Mouse (Mus musculus) left cerebral cortex, postnatal 4 days (tissue): ENCODE measurements around the gene Cdc7. TPM values are rescaled to one million over a fixed set of nuclear protein-coding genes. Genes with fewer than 3 reads are reported as not detected.

ENCODE experiments used
- DNase-seq: peaks from one replicate; pipeline ENCODE4 v3.0.0-alpha.2; 2022
- intact Hi-C: fragments of 180-260 bp; cut with DNase I; formaldehyde crosslinking; loops from one replicate; pipeline ENCODE4 v1.15.1; 2025
- total RNA-seq, 2 experiments: library from RNA; stranded (reverse); gene quantifications; 2 replicates each; pipeline ENCODE4 v1.2.3; 2021

Cdc7 gene
- total RNA-seq, 2 experiments from 2014 or later, result 22.7 to 30.1 TPM

- DNase-seq, result no peak
- intact Hi-C loops, result no loop called here
Measured at GRCm38 (mm10) chr5:107020366-107020765, 56.2 kb downstream of the Cdc7 start.

DNA sequence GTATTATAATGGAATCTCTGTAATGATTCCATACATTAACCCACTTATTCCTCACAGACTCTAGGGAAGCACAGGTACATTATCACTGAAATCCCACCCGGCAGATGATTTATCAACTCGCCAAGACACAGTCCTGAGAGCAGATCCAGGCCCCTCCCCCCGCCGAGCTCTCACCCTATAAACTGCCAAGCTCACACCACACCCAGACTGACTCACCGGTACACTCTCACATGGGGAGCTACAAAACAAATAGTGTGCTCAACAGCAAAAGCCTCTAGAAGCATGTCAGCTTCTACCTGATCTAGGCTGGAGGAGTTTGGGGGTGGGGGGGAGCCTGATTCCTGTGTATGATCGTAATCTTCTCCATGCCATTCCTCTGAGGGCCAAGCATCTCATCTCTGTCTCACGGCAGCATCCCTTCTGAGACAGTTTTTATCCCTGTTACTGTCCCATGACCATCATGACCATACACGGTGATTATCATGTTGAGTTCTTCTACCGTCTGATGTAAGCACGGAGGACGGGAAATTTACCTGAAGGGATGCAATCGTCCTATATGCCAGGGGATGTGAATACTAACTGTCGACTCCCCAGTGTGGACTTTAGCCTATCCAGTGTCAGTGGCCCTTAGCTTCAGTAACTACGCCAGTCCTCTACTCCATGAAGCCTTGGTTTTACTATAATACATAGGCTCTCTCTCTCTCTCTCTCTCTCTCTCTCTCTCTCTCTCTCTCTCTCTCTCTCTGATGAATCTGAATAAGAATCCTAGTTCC, 57.4 kb downstream of the Cdc7 start:
- intact Hi-C loops, result no loop called here
- no peak for DNase-seq

- intact Hi-C loops, result no loop called here
- DNase-seq, result no peak
Measured at GRCm38 (mm10) chr5:107022064-107022428, 57.9 kb downstream of the Cdc7 start.

DNA sequence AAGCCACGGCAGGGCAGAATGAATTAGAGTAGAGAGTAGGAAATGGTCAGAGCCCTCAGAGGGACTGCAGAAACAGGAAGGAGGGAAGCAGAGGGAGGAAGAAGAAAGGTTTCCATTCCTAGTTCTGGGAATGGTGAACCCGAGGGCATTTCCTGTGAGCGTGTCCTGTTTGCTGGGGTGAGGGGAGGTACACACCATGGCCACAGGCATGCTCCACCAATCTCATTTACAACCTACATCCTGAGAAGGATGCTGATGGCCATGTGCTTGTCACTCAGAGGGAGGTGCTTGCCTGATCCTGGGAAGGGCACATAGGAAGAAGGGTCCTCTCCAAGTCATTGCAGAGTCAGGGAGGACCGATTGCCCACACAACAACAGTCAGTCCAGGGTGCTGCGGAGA, 59.8 kb downstream of the Cdc7 start:
- DNase-seq, result no peak
- intact Hi-C loops, result no loop called here

DNA sequence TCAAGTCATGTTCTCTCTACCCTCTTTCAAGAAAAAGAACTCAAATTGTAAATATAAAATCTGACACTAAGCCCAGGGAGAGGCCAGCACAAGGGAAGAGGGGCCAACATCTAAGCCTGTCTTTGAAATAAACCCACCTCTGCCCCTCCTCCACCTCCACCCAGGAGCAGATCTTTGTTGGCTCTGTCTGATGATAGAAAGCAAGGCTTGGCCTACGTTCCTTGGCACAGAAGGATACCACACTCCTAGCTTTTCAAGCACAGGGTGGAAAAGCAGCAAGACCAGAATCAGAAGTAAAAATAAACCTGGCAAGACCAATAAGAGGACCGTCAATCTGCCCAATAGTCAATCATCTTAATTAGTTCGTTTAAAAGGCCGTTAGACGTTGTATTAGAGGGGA, 61.2 kb downstream of the Cdc7 start:
- intact Hi-C loops, result no loop called here
- DNase-seq, result no peak

GRCm38 (mm10) chr5:107025809-107026208, 61.7 kb downstream of the Cdc7 start:
- DNase-seq, result peak; percentile 52
- intact Hi-C loops, result loop anchor here (1.0 kb wide), 1 partner anchor 35 kb away; no protein-coding TSS in a partner anchor

GRCm38 (mm10) chr5:107027616-107028015, 63.5 kb downstream of the Cdc7 start:
- DNase-seq, result no peak
- intact Hi-C loops, result no loop called here

GRCm38 (mm10) chr5:107028557-107028956, 64.4 kb downstream of the Cdc7 start:
- no peak for DNase-seq

DNA sequence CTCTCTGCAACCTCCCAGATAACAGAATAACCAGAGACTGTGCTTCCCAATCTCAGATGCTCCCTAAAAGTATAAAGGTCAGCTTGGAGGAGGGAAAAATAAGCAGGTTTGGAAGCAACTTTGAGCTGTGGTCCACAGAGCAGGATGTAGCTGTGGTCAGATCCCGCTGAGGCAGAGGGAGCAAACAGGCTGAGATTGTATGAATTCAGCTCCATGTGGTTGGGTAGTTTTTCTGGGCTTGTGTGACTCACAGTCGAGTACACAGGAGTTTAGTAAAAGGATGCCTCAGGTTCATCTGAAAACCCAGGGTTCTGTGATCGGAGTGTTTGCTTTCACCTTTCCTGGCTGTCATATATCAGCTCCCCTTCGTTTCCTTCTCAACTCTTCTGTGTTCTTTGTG, 65.7 kb downstream of the Cdc7 start:
- intact Hi-C loops, result no loop called here
- DNase-seq, result no peak

More at GRCm38 (mm10) chr5:107028557-107028956, 64.4 kb downstream of the Cdc7 start:
- intact Hi-C loops, result no loop called here

DNA sequence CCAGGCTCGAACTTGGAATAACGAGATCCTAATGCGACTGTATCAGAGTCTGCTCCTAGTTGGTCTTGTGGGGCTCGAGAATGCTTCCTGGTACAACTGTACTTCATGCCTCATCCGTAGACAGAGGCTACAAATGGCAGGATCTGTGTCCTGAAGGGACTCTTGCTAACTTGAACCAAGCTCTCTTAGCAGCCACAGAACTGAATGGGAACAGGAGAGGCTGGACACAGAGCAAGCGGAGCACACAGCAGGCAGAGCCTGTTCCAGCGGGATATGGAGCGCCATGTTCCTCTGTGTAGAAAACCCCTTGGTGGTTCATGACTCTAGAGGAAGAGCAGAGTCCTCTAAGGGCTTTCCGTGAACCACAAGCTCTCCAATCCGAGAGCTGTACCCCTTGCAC, 66.7 kb downstream of the Cdc7 start:
- intact Hi-C loops, result no loop called here
- DNase-seq, result no peak

Other genes starting within 250 kb of the Cdc7 start
- 1 to 10 TPM; 3.9 to 5.2 TPM for gene Hfm1, start 38.0 kb upstream of the Cdc7 start, total RNA-seq